Mouse (Mus musculus): ENCODE measurements around the gene Relb. TPM values are rescaled to one million over a fixed set of nuclear protein-coding genes. Genes with fewer than 3 reads are reported as not detected.
"Not testable (repeated sequence)": the region's sequence is repeated elsewhere in the genome, so short reads cannot be mapped to it uniquely, and the experiment has no call there.

Gene Relb
- total RNA-seq, 2 experiments from 2014 or later: 9.9 to 10.5 TPM

DNA sequence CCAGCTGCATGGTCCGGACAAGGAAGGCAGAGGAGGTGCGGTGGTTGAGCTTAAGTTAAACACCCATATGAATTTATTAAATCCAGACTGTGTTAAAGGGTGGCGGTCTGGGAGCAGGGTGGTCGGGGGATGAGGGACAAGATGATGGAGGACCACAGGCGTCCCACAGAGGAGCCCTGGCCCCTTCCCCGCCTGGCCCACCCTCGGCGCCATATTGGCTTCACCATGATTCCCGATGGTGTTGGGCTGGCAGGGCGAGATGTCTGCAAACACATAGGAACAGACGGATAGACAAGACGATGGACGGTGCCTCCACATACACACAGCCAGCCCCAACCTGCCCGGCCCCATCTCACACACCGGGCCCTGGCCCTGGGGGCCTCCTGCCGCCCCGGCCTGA, 4.0 kb upstream of the Relb start:
- no peak for DNase-seq (ENCODE audit: low spot score in 2 of 2)

DNA sequence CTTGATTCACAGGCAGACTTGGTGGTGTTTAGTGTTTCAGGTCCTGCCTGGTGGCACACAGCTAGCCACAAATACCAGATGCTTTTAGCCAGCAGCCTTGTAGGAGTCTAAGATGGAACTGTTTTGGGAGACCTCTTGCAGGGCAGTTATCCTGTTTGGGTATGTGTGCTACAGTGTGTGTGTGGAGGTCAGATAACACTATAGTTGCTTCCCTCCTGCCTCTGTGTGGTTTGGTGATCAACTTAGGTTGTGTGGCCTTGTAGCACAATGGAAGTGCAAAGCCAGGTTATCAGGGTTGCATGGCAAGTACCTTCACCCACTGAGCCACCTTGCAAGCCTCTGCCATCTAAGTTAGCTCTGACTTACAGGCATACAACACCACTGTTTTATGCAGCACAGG, 3.5 kb upstream of the Relb start:
- no peak for DNase-seq (ENCODE audit: low spot score in 2 of 2)

DNA sequence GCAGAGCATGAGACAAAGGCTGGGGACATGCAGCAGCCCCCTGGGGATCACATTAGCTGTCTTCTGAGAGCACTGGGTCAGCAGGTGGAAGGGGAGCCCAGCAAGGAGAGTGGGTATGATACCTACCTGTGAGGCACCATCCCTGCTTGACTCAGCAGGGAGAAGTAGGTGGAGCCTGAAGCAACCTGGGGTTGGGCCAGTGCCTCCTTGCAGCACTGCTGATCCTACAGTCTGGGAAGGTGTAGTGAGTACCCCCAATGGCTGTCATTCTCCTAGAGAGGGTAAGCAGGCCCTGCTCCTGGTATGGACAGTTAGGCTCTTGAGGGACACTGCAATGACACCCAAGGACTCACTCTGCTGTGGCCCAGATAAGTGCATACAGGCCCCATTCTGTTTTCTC, 3.0 kb upstream of the Relb start:
- no peak for DNase-seq (ENCODE audit: low spot score in 2 of 2)

DNA sequence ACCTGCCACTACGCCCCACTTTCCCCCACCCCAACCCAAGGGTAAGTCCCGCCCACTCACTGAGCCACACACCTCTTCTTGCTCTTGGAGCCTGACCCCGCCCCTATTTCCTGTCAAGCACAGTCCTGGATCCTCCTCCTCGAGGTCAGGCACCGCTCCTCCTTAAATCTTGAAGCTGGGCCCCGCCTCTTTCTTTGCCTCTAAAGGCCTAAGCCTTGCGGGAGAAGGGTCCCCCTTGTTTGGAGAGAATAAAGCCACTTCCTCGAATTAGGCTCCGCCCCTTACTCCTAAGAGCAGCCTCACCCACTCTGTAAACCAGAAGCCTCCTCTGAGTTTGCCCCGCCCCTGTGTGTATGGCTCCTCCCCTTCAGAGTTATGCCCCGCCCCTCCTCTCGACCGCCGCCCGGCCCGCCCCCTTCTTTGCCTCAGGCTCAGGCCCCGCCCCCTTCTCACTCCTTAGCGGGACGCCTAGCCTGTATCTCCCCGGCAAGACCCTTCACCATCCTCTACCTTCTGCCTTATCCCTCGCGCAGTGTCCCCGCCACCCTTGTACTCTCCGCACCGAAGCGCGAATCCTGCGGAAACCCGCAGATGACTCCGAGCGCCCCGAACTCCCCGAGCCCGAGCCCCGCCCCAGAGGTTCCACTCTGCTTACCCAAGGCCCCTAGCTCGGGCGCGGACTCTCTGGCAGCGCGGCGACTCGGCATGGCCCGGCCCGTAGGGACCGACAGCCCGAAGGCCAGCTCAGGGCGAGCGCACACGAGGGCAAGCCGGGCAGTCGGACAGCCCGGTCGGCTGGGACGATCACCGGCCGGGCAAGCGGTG, 490 bp downstream of the Relb start:
- DNase-seq (ENCODE audit: low spot score in 2 of 2): peak; percentile 86 to 91

DNA sequence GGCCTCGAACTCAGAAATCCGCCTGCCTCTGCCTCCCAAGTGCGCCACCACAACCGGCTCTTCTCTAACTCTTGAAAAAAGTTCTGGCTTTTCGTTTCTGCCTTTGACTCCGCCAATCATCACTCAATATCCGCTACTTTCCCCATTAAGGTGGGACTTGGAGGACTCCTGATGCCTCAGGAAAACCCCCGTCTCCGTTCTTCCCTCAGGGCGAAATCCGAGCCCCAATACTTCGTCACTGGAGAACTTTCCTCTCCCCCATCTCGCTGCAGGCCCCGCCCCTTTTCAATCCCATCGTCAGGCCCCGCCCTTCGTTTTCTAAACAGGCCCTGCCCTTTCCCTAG, 1.1 kb downstream of the Relb start:
- DNase-seq (ENCODE audit: low spot score in 2 of 2): no peak

DNA sequence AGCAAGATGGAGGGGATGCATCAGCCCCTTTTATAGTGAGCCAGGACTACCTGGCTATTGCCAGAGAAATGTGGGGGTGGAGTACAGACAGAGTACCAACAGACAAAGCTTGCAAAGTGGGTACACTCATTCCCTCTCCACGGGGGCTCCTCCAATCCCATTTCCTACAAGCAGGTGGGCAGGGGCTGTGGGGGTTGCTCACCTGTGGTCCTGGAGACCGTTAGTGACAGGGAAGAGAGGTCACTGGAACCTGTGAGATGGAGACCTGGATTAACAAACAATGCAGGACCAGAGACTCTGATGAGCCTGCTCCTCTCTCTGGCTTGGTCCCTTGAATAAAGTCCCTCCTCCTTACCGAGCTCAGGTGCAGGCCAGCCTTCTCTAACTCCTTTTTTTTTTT, 1.5 kb downstream of the Relb start:
- no peak for DNase-seq (ENCODE audit: low spot score in 2 of 2)

DNA sequence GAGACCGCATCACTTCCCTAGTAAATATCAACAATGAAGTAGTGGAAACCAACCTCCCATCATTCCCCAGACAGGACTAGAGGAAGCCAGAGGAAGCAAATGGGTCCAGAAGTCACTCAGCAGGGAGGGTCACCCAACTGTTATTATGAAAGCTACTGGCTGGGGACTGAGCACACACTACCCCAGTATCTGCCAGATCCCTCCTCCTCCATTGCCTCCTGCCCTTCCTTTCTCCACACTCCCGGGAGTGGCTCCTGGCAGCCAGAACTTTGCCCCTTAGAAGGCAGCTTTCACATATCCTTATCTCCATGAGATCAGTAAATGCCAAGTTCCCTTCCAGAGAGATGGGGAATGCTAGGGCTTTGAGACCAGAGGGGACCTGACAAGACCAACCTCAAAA, 5.8 kb downstream of the Relb start:
- DNase-seq (ENCODE audit: low spot score in 2 of 2): no peak

DNA sequence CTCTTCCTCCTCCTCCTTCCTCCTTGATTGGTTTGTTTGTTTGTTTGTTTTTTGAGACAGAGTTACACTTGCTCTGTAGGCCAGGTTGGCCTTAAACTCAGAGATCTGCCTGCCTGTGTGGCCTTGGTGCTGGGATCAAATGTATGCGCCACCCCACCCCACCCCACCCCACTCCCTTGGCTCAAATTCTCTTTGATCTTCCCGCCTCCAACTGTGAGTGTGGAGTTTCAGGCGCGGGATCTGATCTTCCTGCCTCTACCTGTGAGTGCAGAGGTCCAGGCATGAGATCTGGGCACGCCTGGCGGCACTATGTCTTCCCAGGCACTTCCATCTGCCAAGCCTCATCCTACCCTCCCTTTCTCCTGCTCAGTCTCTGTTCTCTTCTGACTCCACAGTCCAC, 7.0 kb downstream of the Relb start:
- no peak for DNase-seq (ENCODE audit: low spot score in 2 of 2)

DNA sequence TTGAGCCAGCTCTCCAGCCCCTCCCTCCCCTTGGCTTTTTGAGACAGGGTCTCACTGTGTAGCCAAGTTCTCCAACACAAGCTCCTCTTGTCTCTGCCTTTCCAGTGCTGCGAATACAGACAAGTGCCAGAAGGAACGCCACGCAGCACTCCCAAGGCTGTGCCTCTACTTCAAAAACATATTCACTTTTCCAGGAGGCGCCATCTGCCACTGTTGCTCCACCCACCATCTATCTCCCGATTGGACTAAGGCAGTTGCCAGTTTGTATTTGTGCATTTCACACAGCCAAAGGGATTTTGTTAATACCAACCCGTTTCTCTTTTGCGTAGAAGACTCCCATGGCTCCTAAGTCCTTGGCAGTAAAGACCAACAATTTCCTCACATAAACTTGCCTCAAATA, 8.4 kb downstream of the Relb start:
- peak; percentile 36 to 75 for DNase-seq (ENCODE audit: low spot score in 2 of 2)

DNA sequence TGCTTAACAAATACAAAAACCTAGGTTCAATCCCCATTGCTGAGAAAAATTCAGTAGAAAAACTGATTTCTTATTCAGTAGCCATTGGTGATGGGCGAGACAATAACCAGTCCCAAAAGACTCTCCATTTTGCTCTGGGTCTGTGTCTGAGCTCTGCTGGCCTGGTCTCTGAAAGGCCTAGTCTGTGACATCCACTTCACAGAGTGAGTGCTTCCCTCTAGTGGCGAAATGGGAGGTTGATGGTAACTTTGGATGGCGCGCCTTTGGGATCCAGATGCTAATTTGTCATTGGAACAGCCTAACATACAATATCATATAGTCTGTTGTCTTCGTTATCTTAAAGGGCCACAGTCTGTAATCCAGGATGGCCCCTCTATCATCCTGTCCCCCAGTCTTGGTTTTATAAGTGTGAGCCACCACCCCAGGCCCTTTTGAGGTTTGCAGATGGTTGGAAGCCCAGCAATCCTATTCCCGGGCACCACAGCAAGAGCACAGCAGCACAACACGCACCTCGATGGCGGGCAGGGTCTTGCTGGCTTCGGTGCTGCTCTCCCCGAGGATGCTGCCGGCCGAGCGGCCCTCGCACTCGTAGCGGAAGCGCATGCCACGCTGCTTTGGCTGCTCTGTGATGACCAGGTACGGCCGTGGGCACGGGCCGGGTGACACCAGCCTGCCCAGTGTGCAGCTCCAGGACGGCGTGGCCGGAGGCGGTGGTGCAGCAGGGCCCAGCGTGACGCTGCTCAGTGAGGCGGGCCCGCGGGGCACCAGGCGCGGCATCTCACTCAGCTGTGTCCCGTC, 10.0 kb downstream of the Relb start:
- DNase-seq (ENCODE audit: low spot score in 2 of 2): peak; percentile 67 to 83

DNA sequence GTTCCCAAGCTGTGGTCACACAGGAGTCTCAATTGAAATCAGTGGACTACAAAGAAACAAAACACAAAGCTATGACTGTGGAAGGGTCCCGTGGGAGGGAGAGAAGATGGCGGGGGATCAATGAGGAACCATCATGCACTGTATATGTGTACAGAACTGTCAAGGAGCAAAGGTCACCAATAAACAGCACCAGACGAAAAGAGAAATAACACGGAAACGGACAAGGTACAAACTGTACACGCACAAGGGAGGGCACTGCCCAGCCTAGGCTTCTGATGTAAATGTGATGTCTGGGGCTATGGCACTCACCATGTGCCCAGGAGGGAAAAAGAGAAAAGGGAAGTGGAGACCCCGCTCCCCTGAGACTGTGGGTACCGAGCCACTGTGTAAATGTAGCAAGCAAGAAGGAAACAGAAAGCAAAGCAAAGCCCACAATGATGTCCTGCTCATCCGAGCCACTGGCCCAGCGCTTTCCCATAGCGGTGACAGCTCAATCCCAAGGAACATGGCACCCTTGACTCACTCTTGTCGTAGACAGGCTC, 14.1 kb downstream of the Relb start:
- no peak for DNase-seq (ENCODE audit: low spot score in 2 of 2)

DNA sequence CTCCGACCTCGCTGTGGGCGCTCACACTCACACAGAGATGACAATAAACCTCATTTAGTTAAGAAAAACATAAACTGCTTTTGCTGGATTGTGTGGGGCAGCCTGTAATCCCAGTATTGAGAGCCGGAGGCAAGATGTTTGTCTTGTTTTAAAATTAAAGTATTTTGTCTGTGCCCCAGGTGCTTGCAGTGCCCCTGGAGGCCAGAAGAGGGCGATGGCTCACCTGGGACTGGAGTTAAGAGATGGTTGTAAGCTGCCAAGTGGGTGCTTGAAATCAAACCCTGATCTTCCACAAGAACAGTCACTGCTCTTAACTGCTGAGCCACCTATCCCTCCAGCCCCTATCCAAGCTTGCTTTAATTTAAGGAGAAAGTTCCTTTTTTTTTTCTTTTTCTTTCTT, 18.3 kb downstream of the Relb start:
- DNase-seq (ENCODE audit: low spot score in 2 of 2): no peak

DNA sequence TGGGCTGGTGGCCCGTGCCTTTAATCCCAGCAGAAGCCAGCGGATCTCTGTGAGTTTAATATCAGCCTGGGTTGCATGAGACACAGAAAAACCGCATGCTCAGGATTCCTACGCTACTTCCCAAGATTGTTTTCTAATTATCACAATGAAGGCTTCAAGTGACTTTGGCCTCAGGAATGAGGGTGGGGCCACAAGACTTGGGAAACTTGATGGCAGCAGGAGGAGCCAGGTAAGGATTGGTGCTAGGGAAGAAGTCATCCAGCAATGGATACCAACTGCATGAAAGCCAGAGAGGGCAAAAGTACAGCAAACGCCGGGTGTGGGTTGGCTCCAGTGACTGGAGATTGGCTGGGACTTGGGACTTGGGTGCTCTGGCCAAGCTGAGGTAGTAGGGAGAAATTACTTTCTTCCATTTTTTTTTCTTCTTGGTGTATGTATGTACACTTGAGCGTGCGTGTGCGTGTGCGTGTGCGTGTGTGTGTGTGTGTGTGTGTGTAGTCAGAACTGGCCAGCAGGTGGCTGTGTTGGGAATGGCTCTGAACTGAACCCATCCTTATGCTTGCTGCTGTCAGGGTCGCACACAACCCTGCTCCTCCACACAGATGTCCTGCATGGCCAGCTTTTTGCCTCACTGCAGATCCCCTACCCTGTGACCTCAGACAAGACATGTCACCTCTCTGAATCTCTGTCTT, 19.5 kb downstream of the Relb start:
- no peak for DNase-seq (ENCODE audit: low spot score in 2 of 2)

DNA sequence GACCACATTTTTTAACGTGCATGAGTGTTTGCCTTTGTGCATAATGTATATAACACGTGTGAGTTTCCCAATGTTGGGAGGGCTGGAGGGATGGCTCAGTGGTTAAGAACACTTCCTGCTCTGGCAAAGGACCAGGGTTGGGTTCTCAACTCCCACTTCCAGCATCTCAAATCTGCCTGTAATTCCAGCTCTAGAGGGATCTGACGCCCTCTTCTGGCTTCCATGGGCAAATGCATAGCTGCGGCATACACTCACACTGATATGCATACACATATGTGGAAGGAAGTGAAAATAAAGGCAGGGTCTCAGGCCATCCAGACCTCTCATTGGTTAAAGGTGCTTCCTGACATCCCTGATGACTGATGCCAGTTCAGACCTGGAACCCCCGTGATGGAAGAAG, 21.9 kb downstream of the Relb start:
- DNase-seq (ENCODE audit: low spot score in 2 of 2): no peak

DNA sequence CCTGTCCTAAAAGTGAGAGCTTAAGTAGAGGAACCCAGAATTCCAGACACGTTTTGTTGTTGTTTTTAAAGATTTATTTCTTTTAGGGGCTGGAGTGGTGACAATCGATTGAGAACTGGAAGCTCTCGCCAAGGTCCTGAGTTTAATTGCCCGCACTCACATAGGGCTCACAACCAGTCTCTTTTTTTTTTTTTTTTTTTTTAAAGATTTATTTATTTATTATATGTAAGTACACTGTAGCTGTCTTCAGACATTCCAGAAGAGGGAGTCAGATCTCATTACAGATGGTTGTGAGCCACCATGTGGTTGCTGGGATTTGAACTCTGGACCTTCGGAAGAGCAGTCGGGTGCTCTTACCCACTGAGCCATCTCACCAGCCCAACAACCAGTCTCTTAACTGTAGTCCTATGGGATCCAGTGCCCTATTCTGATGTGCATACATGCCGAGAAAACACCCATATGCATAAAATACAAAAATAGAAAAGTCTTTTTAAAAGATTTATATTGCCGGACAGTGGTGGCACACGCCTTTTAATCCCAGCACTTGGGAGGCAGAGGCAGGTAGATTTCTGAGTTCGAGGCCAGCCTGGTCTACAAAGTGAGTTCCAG, 24.5 kb downstream of the Relb start:
- not testable (repeated sequence) for DNase-seq (ENCODE audit: low spot score in 2 of 2)

DNA sequence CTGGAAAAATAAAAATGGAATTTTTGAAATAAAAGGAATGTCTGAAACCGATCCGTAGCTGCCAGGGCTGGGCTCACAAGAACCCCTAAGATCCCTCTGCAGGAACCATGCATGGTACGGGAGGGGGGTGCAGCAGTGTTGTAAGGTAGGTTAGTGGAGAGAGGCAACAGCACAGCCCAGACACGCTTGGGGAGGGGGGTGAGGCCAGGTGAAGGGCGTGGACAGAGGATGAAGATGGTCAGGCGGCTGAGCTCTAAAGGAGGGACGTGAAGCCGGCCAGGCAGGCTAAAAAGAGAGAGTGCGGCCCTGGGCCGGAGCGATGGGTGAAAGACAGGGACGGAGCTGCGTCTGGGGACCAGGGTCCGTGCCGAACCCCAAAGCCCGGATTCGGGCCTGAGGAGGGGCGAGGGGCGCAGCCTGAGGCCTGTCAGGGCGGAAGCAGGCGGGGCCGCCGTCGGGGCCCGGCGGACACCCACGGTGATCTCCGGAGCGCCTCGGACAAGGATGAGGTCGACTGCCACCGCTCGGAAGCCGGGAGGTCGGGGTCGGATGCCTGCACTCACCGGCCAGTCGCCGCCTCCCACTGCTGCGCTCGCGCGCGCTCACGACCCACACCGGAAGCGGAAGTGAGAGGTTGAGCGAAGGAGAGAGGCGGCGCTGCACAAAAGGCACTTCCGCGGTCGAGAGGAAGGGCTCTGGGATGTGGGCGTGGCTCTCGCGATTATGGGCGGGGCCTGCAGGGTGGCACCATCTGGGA, 25.2 kb downstream of the Relb start, which contains the start of gene Clasrp:
Gene Clasrp, minus strand, starts transcription at position 638 of the 757 bp plus-strand sequence.
- peak; percentile 91 to 96 for DNase-seq (ENCODE audit: low spot score in 2 of 2)

DNA sequence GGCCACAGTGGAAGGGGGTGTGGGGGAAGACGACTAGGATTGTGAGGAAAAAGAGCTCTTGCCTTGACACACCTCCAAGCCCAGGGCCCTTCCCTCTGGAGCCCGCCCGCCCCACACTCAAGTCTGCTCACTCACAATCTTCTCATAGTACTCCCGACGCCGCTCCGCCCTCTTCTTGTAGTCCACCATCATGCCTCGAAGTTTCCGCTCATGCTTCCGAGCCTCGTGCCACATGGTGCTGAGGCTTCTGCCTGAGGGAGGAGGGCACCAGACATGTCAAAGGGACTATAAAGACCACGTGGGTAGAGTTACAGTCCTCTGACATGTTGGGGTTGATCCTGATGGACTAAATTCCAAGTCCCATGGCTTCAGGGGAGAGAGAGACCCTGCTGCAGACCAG, 26.2 kb downstream of the Relb start:
- no peak for DNase-seq (ENCODE audit: low spot score in 2 of 2)

DNA sequence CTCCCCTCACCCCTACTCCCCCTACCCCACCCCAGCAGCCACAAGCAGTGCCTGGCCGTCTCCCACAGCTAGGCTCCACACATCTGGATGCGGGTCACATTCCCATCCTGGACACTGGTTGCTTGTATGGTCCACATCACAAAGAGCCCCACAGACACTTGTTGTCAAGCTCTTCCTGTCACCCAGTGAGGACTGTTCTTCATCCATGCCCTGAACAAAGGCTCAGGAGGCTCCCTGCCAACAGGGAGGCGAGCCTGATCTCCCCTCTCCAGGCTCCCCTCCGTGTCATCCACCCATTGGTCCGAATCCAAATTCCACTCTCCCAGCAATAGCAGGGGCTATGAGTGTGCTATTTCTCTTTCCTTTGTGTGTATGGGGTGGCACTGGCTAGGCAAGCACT, 28.7 kb downstream of the Relb start:
- DNase-seq (ENCODE audit: low spot score in 2 of 2): peak in 1 of 2 experiments; percentile 57

DNA sequence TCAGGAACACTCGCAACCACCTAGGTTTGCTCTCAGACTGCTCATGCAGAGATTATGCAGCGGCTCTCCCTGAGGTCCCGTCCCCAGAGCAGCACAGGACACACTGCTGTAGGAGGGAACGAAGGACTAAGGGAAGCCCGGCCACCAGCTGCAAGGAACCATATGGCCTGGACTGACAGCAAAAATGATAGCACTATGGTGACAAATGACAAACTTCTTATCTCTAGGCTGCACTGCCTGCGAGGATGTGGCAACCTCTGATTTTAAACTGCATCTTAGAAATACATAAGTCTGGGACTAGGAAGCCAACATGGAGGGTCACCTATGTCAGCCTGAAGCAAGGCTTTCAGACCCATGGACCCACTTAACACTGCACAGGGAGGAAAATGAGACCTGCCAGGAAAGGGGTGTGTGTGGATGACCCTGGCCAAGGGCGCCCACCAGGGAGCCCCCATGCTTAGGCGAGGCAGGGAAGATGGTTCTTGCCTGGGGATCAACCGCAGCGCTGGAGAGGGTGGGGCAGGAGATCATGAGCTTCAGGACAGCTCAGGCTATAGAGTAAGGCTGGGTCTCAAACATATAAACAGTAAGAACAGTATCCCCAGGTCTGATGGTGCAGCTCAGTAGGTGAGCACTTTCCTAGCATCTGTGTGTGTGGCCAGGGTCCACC, 36.0 kb downstream of the Relb start:
- no peak for DNase-seq (ENCODE audit: low spot score in 2 of 2)

DNA sequence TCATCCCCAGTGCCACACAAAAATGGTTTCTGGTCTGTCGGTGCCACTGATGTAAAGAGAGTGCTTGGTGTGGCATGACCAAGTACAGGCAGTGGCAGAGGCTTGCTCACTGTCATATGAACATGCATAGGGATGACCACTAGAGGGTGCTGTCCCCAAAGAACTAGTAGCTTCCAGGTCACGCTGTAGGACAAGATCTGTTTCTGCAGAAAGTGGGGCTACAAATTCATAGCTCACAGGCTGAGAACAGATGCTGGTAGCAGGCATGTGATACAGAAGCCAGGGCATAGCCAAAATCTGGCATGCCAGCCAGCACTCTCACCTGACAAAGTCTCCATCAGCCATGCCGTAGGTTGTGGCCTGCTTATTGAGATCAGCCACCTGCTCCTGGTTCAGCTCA, 39.3 kb downstream of the Relb start:
- peak; percentile 65 to 83 for DNase-seq (ENCODE audit: low spot score in 2 of 2)

Measured in layer of hippocampus, postnatal 14 days (tissue).